Mouse (Mus musculus): ENCODE results near the gene Svopl.

Gene Svopl

GRCm38 (mm10) chr6:38032801-38033566 is 13.8 kb downstream of the Svopl start:
- intact Hi-C loops (cut with DNase I) = no loop called here

GRCm38 (mm10) chr6:38031924-38032540 is 14.8 kb downstream of the Svopl start:
- intact Hi-C loops (cut with DNase I) = no loop called here

- intact Hi-C loops (cut with DNase I) = no loop called here
Measured at GRCm38 (mm10) chr6:38028205-38028604, 18.6 kb downstream of the Svopl start.

- intact Hi-C loops (cut with DNase I) = no loop called here
Measured at GRCm38 (mm10) chr6:38027771-38028170, 19.0 kb downstream of the Svopl start.

- intact Hi-C loops (cut with DNase I) = no loop called here
Measured at GRCm38 (mm10) chr6:38023284-38023683, 23.5 kb downstream of the Svopl start.

- intact Hi-C loops (cut with DNase I) = no loop called here
Measured at GRCm38 (mm10) chr6:38021406-38021805, 25.4 kb downstream of the Svopl start.

GRCm38 (mm10) chr6:38012829-38013228 is 34.0 kb downstream of the Svopl start:
- intact Hi-C loops (cut with DNase I) = no loop called here

- intact Hi-C loops (cut with DNase I) = loop anchor here (5.0 kb wide), 1 partner anchor 420 kb away; no protein-coding TSS in a partner anchor
Measured at GRCm38 (mm10) chr6:38007459-38007858, 39.3 kb downstream of the Svopl start.

- intact Hi-C loops (cut with DNase I) = no loop called here
Measured at GRCm38 (mm10) chr6:37967386-37967785, 79.4 kb downstream of the Svopl start.

GRCm38 (mm10) chr6:37951306-37951705 is 95.5 kb downstream of the Svopl start:
- intact Hi-C loops (cut with DNase I) = no loop called here

- intact Hi-C loops (cut with DNase I) = no loop called here
Measured at GRCm38 (mm10) chr6:37936498-37936897, 110.3 kb downstream of the Svopl start.

All from adrenal gland (tissue).